Mouse (Mus musculus) layer of hippocampus, postnatal 10 days (tissue): ENCODE measurements around the gene Ift43. TPM values are rescaled to one million over a fixed set of nuclear protein-coding genes. Genes with fewer than 3 reads are reported as not detected.
A peak's percentile ranks its signal among the peaks of the same experiment; 100 is the strongest.

Experiments used
- DNase-seq, 2 experiments: peaks; one replicate each; pipeline ENCODE4 v3.0.0; 2021; ENCODE audit warnings: low spot score in 2 of 2
- total RNA-seq, 2 experiments: library from RNA; stranded (reverse); gene quantifications; 2 replicates each; pipeline ENCODE4 v1.2.3; 2021

The Ift43 gene
- total RNA-seq, 2 experiments from 2014 or later: 14.2 to 14.3 TPM

DNA sequence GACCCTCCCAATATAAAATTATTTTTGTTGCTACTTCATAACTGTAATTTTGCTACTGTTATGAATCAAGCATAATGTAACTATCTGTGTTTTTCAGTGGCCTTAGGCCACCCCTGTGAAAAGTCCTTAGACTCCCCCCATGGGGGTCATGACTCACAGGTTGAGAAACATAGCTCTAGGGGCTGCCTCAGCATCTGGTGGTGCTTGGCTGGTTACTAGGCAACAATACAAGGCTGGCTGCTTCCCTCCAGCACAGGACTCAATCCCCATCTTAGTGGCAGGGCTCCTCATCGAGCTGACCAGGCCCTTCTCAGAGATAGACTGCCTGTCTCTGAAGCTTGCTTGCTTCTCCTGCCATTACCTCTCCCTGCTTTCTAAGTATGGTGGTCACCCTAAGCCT lies 86.4 kb downstream of the Ift43 start:
- DNase-seq: no peak

DNA sequence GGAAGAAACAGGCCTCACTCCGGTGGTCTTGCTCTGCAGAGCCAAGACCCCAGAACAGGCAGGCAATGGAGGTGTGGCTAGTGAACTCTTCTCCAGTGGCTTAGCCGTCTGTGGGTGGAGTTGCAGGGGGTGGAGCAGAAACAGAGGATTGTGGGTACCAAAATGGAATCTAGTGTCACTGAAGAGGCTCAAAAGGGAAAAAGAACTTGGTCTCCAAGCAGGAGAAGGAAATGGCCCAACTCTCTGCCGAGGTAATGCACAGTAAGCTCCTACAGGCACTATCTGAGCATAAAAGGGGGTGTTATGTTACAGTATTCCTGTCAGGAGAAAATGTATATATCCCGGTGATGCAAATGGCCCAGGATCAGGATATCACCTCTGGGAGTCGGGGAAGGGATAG lies 86.9 kb downstream of the Ift43 start:
- DNase-seq: no peak

DNA sequence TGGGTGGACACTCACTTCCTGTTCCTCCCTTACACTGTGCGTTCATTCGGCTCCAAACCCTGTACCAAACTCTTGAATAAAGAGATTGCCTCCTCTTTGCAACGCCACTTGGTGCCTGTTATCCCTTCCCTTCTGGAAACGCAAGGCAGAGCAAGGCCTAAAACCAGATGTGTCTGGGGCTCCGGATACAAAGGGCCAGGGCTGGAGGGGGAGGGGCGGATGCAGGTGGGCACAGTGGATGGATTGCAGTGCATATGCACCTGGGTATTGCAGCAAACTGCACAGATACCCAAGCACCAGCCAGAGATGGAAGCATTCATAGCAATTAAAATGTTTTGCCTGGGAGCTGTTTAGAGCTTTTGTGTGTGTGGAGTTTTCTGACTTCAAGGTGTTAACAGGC lies 91.0 kb downstream of the Ift43 start:
- DNase-seq: no peak

DNA sequence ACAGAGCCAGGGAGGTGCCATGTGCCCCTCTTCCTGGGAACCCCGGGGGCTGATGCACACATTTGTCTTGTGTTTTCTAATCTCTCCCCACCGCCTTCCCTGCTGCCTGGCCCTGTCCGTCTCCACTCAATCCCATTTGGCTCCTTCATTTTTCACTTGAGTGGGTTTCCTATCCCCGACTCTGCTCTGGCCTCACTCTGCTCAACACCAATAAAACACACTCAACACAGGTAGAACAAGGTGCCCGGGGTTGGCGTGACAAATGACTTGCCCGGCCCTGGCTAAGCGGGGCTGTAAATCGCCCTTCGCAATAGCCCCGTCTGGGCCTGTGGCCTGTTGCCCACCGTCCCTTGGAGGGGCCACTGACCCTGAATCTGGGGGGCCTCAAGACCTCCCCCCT lies 92.0 kb downstream of the Ift43 start:
- no peak for DNase-seq

DNA sequence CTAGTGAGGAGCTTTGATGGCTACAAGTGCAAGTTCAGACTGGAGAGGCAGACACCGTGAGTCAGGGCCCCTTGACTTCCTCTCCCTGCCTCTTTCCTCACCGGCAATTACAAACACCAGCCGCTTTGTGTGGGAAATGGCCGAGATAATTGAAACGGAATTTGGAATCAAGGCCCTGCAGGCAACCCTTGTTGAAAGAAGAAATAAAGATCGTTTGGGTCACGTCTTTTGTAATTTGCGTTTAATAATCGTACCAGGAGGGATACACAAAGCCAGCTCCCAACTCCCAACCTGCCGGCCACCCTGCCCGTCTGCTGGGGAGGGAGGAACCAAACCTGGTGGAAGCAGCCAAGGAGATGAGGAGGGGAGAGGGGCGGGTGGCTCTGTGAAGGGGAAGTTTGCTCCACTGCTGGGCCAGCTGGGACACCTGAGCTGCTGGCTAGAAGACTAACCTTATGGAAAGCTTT lies 93.2 kb downstream of the Ift43 start:
- no peak for DNase-seq

DNA sequence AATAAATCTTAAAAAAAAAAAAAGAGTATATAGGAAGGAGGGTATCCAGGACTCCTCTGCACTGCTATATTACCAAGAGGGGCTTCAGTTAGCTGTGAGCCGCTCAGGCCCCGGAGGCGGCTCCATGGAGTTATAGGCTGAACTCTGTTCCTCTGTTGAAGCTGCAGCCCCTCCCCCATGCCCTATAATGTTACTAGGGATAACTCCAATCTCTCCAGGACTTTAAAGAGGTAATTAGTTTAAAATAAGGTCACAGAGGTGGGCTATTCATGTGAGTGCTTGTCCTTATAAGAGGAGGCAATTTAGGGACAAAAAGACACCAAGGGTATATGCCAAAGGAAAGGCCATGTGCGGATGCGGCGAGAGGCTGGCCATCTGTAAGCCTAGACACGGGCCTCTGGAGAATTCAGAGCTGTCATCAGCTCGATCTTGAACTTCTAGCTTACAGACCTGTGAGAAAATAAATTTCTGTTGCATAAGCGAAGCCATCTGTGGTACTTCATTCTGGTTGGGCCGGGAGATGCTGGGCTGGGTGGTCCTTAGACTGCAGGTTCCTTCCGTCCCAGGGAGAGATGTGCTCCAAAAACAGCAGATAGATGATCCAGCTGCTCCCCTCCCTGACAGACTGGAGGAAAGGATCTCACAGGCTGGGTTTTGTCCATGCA lies 94.5 kb downstream of the Ift43 start:
- no peak for DNase-seq

DNA sequence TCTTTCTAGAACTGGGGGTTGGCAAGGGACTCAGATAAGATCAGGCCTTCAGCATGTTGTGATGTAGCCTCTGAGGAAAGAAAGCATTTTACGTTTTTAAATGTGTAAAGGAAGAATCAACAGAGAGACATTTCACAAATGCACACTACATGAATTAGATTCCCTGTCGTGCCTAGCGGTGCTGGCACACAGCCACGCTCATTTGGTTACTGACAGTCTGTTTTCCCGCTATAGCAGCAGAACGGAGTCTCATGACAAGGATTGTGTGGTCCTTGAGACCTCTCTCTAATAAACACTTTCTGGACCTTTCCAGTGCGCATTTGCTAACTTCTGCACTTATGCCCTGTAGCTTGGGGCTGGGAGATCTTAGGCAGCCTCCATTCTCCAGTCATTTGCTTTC lies 96.9 kb downstream of the Ift43 start:
- peak in 1 of 2 experiments; percentile 57 for DNase-seq

DNA sequence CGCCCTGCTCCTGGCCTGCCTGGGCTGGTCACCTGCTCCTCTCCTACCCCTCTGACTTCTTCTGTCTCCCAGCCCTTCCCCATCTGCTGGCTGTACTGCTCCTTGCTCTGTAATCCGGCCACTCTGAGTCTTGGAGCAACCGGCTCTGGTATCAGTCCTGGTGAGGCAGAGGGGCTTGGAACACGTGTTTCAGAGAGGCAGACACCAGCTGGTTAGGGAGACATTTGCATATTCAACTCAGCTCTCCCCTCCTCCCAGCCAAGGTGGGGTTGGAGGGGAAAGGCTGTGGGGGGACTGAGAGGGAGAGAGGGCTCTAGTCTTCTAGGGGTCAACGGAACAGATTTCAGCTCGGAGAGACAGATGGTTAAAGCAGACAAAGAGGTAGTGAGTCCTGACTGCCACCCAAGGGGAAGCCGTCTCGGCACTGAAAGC lies 99.0 kb downstream of the Ift43 start:
- peak in 1 of 2 experiments; percentile 26 for DNase-seq

DNA sequence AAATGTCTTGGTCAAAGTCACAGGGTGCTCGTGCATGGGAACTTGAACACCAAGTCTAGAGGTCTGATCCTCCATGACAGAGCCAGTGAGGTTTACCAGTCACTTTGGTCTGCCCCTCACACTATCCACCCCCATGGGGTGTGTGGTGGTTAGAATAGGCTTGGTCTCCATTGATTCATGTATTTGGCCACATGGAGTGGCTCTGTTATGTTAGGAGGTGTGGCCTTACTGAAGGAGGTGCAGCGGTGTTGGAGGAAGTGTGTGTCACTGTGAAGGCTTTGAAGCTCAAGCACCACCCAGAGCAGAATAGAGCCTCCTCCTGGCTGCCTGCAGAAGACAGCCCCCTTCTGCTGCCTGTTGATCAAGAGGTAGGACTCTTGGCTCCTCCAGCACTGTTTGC lies 99.5 kb downstream of the Ift43 start:
- no peak for DNase-seq

DNA sequence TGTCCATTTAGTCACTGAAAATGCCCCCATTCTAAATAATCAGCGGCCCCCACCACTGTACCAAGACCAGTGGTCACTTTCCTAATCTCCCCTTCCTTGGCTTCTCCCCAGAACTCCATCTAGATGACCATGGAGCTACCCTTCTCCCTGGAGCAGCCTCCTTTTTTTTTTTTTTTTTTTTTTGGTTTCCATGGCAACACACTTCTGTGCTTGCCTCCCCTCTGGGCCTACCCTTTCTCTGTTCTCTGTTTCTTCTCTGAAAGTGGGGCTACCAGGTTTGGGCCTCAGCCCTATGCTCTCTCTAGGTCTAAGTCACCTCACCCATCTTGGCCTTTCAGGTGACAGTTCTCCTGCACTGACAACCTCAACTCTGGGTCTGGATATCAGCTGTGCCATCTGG lies 100.1 kb downstream of the Ift43 start:
- DNase-seq: no peak

DNA sequence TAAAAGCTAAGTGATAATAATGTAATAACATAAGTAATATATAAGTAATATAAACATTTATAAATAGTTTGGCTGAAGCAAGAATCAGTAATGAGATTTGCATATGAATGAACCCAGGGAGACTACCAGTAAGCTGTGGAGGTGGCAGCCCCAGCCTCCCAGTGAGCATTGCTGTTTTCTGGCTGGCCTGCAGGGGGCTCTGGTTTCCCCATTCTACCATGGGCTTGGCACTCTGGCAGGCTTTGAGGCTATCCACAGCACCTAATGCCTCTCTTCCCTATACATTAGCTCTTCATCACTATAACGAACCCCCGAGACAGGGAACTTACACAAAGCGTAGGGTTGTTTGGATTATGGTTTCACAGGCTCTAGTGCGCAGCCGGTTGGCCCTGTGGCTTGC lies 105.8 kb downstream of the Ift43 start:
- peak in 1 of 2 experiments; percentile 54 for DNase-seq

DNA sequence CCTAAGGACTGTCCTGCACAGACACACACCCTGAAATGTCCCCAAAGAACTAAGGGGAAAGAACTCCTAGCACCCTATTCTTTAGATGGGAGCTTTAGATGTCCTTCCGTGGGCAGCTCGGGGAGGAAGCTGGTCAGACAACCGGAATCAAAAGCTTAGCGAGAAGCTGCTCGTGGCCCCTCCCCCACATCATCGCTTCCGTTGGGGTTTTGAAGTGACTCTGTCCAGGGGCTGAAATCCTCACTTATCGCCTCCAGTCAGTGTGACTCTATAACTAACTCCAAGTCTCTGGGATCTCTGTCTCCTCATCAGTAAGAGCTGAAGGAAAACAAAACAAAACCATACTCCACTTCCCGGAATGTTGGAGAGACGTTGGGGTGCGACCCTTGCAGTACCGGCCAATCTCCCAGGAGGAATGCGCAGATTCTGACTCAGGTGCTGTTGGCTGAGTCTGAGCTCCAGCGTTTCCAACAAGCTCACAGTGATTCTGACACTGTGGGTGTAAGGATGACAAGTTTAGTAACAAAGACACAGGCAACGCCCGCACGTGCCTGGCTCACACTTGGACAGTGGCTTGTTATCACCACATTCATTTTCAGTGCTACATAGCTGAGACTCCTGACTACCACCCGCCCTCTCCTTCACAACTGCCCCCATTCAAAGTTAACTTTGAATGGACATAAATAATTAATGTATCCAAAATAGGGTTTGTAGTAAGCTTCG lies 107.4 kb downstream of the Ift43 start:
- DNase-seq: no peak

DNA sequence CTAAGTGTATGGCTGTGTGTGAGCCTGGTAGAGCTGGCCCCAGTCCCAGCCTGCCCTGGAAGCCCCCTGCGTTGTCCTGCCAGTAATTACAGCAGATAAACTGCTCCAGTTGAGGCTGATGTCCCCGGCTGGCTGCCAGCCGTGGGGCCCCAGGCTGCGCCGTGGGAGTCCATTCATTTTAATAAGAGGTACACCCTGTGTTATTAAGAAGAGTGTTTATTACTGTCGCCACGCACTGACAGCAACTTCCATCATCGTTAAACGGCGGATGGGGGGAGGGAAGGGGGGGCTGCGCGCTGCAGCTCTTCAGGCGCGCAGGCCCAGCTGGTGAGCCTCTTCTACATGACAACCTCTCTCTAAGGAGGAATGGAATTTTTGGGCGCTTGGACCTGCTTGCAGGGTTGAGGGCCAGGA lies 109.7 kb downstream of the Ift43 start:
- DNase-seq: peak in 1 of 2 experiments; percentile 37

DNA sequence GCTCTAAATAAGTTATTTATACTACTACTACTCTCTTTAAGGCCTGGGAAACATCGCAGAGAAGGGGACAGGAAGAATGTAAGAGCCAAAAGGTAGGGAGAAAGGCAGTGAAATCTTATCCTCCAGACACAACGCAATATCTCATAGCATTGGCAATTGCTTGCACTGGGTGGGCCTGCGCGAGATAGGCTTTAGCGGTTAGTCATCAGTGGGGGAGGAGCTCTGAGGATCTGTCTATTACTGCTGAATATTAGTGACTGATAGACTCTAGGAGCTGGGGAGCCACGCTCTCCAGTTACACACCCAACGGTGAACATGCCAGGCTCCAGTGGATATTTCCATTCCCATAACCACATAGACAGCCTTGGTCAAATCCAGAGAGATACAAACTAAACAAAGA lies 114.6 kb downstream of the Ift43 start:
- no peak for DNase-seq

DNA sequence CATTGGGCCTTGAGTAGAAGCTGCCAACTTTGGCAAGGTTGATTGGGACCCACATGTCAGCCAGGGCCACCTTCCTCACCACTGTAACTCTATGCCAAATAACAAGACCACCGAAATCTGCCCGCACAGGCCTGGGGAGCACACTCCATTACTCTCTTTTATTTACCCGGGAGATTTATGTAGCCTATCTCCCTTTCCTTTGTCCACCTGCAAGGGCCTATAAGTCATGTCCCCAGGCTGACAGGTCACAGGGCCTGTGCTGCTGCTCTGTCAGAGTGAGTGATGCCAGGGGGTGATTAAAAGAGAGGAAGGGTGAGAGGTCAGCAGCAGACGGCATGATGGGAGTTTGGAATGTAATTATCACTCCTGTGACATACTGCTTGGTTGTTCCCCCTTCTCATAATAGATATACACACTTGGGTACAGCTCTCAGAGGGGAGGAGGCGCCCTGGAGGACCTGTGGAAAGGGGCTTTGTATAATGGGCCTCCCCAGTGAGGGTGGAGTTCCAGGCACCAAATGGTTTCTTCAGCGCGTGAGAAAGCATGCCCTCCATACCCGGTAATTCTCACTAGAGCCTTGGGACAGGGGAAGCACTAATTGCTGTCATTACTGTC lies 121.2 kb downstream of the Ift43 start:
- DNase-seq: no peak

DNA sequence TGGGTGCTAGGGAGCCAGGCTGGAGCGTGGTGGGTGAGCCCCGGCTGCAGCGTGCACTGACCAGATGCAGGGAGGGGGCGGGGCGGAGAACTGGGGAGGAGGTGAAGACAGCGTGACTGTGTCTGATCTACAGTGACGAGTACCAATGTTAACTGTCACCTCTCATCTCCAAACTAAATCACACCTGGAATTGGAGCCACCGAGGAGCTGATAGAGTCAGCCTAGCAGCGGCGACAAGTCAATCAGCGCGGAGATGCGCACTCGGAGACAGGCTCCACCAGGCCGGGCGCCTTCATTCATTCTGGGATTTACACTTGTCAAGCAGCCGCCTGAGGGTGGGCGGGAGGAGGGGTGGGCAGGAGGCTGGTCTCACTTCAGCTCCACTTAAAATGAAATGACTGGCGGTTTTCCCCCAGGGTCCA lies 128.8 kb downstream of the Ift43 start:
- DNase-seq: no peak

Other genes with a start within 250 kb of the Ift43 start
- gene Tgfb3, start 3.5 kb upstream of the Ift43 start, total RNA-seq: 10 to 100 TPM in 1 of 2 experiments, 1 to 10 TPM in 1; 8.0 to 11.1 TPM
- 10 to 100 TPM; 37.0 to 37.2 TPM for gene Gpatch2l, start 159.3 kb downstream of the Ift43 start, total RNA-seq